Mouse (Mus musculus) cerebellum, adult 11-12 months (tissue): ENCODE data around the gene Olfr417.
"Not testable (repeated sequence)": the region's sequence is repeated elsewhere in the genome, so short reads cannot be mapped to it uniquely, and the experiment has no call there.

ENCODE experiments used
- DNase-seq: peaks from one replicate; pipeline ENCODE4 v3.0.0; 2022

The Olfr417 gene

GRCm38 (mm10) chr1:174364882-174365451 is at the start of gene Olfr417:
TSS of gene Olfr417 (plus strand) at chr1:174365122.
- no peak for DNase-seq

- no peak for DNase-seq
These were observed 47.6 kb upstream of the Olfr417 start for GRCm38 (mm10) chr1:174317308-174317707.

GRCm38 (mm10) chr1:174330218-174330617 is 34.7 kb upstream of the Olfr417 start, which contains the start of gene Mptx1:
TSS of gene Mptx1 (plus strand) at chr1:174330518.
- no peak for DNase-seq

DNA sequence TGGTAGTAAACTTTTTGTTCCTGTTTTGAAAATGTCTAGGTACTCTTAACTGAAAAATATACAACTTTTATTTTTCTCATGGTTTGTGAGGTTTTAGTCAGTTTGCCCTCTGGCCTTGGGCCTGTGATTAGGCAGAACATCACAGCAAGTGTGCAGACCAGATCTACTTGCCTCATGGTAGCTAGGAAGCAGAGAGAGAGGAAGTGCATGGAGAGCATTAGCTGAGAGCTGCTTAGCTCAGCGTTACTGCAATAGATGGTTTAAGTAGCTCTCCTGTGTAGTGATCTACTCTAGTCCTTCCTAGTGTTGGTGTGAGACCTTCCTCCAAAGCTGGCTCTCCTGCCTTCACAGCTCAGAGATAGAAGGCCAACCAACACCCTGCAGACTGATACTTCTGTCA is 11.3 kb upstream of the Olfr417 start:
- DNase-seq = not testable (repeated sequence)

DNA sequence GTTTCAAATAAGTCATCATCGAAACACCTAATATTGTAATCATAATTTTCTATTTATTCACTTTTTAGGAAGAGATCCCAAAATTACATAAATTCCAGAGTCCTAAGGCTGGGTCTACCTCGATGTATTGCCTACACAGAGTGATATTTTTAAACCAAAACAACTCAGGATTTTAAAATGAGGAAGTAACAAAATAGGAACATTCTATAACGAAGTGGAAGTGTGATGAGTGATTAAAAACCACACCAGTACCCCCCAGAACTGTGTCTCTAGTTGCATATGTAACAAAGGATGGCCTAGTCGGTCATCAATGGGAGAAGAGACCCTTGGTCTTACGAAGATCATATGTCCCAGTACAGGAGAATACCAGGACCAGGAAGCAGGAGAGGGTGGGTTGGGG is 10.3 kb upstream of the Olfr417 start:
- DNase-seq = no peak

DNA sequence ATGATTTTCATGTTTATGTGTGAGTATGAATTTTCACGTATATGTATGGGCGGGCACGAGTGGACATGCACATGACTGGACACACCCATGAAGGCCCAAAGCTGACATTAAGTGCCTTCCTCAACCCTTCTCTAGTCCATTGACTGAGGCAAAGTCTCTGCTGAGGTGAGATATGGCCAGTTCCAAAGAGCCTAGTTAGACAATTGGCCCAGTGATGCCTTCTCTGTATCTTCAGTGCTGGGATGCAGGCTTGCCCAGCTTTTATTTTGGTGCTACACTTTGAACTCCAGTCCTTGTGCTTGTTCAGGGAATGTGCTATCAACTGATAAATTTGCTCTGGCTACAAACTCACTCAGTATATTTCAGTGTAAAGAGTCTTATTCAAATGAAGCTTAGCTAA is 8.9 kb downstream of the Olfr417 start:
- DNase-seq = no peak

DNA sequence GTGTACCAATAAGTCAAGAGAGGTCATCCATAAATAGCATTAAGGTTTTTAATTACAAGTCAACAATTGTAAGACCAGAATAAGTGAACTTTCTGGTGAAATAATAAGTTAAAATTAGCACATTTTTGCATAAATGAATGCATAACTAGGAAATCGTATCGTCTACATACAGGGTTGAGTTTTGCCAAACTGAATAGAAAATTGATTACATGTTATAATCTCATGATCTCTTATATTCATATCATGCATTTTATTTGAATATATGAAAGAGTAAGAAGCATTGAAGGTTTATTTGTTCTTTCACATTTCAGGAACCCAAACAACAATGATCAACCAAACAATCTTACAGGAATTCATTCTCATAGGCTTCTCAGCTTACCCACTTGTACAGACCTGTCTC is 25.8 kb downstream of the Olfr417 start, which contains the start of gene Olfr248:
TSS of gene Olfr248 (plus strand) at position 301 of the 400 bp plus-strand sequence.
- DNase-seq = no peak

GRCm38 (mm10) chr1:174422959-174423358 is 58.0 kb downstream of the Olfr417 start:
- DNase-seq = no peak

DNA sequence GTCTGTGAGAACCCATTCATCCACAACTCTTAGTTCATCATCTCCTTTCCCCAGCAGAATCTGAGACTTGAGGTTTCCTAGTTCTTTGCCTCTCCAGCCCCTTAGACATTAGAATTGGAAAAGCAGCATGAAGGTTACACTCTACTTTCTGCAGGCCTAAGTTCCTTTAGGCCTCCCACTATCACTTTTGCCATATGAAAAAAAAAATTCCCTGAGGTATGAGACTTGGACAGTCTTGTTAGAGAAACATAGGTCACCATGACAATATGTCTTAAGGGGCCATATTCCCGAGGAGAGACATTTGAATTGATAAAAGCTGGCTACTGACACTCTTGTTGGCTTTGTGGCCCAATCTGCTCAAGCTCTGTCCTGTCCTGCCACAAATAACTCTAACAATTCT is 58.8 kb downstream of the Olfr417 start, which contains the start of gene Olfr414:
TSS of gene Olfr414 (plus strand) at position 301 of the 400 bp plus-strand sequence.
- no peak for DNase-seq
